Mouse (Mus musculus) embryonic facial prominence, embryonic 11.5 days (tissue): ENCODE results near the gene Klhdc3. TPM values are rescaled to one million over a fixed set of nuclear protein-coding genes. Genes with fewer than 3 reads are reported as not detected.
A peak's percentile ranks its signal among the peaks of the same experiment; 100 is the strongest.

Experiments
- ATAC-seq: fragments of 200-750 bp; cut with Nextera tagmentation; replicated peaks from 2 replicates; pipeline ENCODE4 v1.8.0; 2017; ENCODE audit warnings: low read depth; ENCODE audit not compliant: insufficient number of reproducible peaks, low FRiP score, low TSS enrichment
- DNase-seq: peaks from one replicate; pipeline ENCODE4 v3.0.0-alpha.2; 2015; ENCODE audit warnings: low spot score
- H3K27ac ChIP-seq: fragments of 300-500 bp; sonication (generic); replicated peaks from 2 replicates; pipeline ENCODE4 v1.5.1; 2014; ENCODE audit warnings: mild to moderate bottlenecking, low read depth, low read length, control low read depth
- H3K27me3 ChIP-seq: fragments of 300-500 bp; sonication (generic); 2 replicates; pipeline ENCODE4 v1.6.1; 2014; ENCODE audit warnings: mild to moderate bottlenecking, low read length, moderate library complexity, mixed read lengths; ENCODE audit not compliant: control insufficient read depth, insufficient read depth
- H3K36me3 ChIP-seq: fragments of 300-500 bp; sonication (generic); replicated peaks from 2 replicates; pipeline ENCODE4 v1.6.1; 2014; ENCODE audit warnings: low read depth, mild to moderate bottlenecking, low read length, moderate library complexity, mixed read lengths; ENCODE audit not compliant: control insufficient read depth, insufficient read depth
- H3K4me1 ChIP-seq: fragments of 300-500 bp; sonication (generic); 2 replicates; pipeline ENCODE4 v1.6.1; 2014; ENCODE audit warnings: low read length, mixed read lengths; ENCODE audit not compliant: control insufficient read depth, insufficient read depth
- H3K4me2 ChIP-seq: fragments of 300-500 bp; sonication (generic); 2 replicates; pipeline ENCODE4 v1.6.1; 2014; ENCODE audit warnings: low read depth, mild to moderate bottlenecking, control low read depth, low read length, moderate library complexity
- H3K4me3 ChIP-seq: fragments of 300-500 bp; sonication (generic); 2 replicates; pipeline ENCODE4 v1.5.1; 2014; ENCODE audit warnings: low read depth, low read length, control low read depth
- H3K9ac ChIP-seq: fragments of 300-500 bp; sonication (generic); replicated peaks from 2 replicates; pipeline ENCODE4 v1.6.1; 2014; ENCODE audit warnings: mild to moderate bottlenecking, control low read depth, low read length
- H3K9me3 ChIP-seq: fragments of 300-500 bp; sonication (generic); replicated peaks from 2 replicates; pipeline ENCODE4 v1.6.1; 2016; ENCODE audit warnings: mild to moderate bottlenecking, low read length, inconsistent platforms, mixed read lengths; ENCODE audit not compliant: control insufficient read depth
- WGBS: fragments of 180-500 bp; shearing (Covaris S2); extraction: QIAGEN DNeasy Blood & Tissue Kit; methylation state at CpG from one replicate; pipeline ENCODE4 v1.1.7; 2014; 5-methylcytosine and 5-hydroxymethylcytosine counted together
- polyA plus RNA-seq: library from polyadenylated mRNA; unstranded; fragments of >200 nt; fragmentation: Nextera tagmentation; extraction: Ambion mirVana; gene quantifications from 2 replicates; pipeline ENCODE4 v1.2.1, GENCODE M21; 2014

The Klhdc3 gene
- 117 and 121 TPM in 2 replicates for polyA plus RNA-seq

GRCm38 (mm10) chr17:46680760-46681373, at the start of gene Klhdc3:
TSS of gene Klhdc3 (minus strand) at chr17:46680914.
- H3K36me3 ChIP-seq, result peaks cover 21% of the 10 kb centered on the region
- H3K4me2 ChIP-seq, result peak within 1 kb of the TSS; percentile 83
- H3K9me3 ChIP-seq, result no peaks in the 10 kb centered on the region
- H3K9ac ChIP-seq, result peak within 1 kb of the TSS; percentile 78
- peaks cover 7% of the 10 kb centered on the region for H3K4me1 ChIP-seq
- WGBS, result under 1% methylated on average over 49 of the region's 49 CpGs
- no peaks in the 10 kb centered on the region for H3K27me3 ChIP-seq
- DNase-seq (peak; percentile 99), ATAC-seq (peak; percentile 93)
- H3K4me3 ChIP-seq, result peak within 1 kb of the TSS; percentile 83
- H3K27ac ChIP-seq, result peak within 1 kb of the TSS; percentile 78

DNA sequence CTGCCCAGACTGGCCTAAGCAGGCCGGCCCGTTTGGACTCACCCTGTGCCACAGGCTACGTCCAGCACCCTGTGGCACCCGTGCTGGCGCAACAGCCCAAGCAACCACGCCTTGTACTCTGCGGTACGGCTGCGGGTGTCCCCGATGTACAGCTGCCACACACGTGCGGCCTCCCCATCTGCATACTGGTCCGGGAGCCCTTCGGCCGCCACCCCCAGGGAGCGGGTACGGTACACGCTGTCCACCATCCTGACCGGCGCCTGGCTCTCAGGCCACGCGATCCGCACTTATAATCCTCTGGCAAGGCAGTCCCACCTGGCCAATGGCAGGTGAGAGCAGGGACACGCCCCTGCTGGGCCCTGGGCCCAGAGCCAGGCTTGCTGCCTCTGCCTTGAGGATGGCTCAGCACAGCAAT, 48.2 kb upstream of the Klhdc3 start, which contains the start of gene Gnmt:
Gene Gnmt, minus strand, starts transcription at position 265 of the 415 bp plus-strand sequence.
- Histone ChIP-seq H3K9ac (no peak within 1 kb of the TSS), H3K27ac (no peak within 1 kb of the TSS), H3K36me3 (no peaks in the 10 kb centered on the region), H3K4me3 (no peak within 1 kb of the TSS), H3K4me2 (peak within 1 kb of the TSS; percentile 8; the same call in 1 of the 2 replicates), H3K27me3 (peaks cover 6% of the 10 kb centered on the region), H3K9me3 (no peaks in the 10 kb centered on the region), H3K4me1 (no peaks in the 10 kb centered on the region)
- WGBS, result 12% methylated on average over 24 of the region's 24 CpGs
- DNase-seq, result no peak
- no peak for ATAC-seq

GRCm38 (mm10) chr17:46728496-46728895, 47.8 kb upstream of the Klhdc3 start:
- Histone ChIP-seq H3K9ac (no peak overlapping the region), H3K4me2 (0 out of 2 replicates have a peak overlapping the region, but pooled peaks have one; percentile 8), H3K4me3 (no peak overlapping the region)

DNA sequence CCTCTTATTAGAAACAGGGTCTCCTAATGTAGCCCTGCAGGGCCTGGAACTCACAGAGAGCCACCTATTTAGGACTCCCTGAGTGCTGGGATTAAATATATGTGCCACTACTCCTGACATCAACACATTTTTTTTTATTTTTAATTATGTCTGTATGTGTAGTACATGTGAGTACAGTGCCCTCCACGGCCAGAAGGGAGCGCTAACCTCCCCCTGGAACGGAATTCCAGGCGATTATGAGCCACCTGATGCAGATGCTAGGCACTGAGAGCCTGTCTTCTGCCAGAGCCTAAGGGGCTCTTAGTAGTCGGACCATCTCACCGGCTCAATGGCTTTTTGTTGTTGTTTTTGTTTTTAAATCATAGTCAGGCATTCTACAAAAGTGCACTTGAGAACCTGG, 47.3 kb upstream of the Klhdc3 start:
- H3K27me3 ChIP-seq, result peaks cover 6% of the 10 kb centered on the region
- ATAC-seq (no peak), DNase-seq (peak; percentile 35)
- no peak overlapping the region for H3K27ac ChIP-seq
- H3K4me3 ChIP-seq, result no peak overlapping the region
- no peaks in the 10 kb centered on the region for H3K9me3 ChIP-seq
- 33% methylated on average over 6 of the region's 6 CpGs for WGBS
- H3K4me2 ChIP-seq, result no peak overlapping the region
- no peaks in the 10 kb centered on the region for H3K4me1 ChIP-seq
- no peaks in the 10 kb centered on the region for H3K36me3 ChIP-seq
- no peak overlapping the region for H3K9ac ChIP-seq

More at GRCm38 (mm10) chr17:46728496-46728895, 47.8 kb upstream of the Klhdc3 start:
- no peaks in the 10 kb centered on the region for H3K36me3 ChIP-seq
- peaks cover 6% of the 10 kb centered on the region for H3K27me3 ChIP-seq
- WGBS, result 39% methylated on average over 11 of the region's 11 CpGs
- H3K9me3 ChIP-seq, result no peaks in the 10 kb centered on the region
- no peak for ATAC-seq
- DNase-seq, result no peak
- H3K27ac ChIP-seq, result no peak overlapping the region
- no peaks in the 10 kb centered on the region for H3K4me1 ChIP-seq

DNA sequence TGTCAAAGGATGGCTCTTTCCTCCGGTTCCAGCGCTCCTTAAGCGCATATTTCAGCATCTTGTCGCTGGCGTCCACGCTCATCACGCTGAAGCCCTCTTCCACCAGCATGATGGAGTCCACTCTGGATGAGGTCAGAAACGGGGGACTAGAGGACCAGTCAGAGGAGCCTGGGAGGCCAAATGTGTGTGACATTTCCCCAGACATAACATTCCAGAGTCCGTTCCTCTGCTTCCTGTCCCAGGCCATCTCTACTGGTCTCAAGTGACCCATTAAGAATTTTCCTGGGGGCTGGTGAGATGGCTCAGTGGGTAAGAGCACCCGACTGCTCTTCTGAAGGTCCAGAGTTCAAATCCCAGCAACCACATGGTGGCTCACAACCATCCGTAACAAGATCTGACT, 46.6 kb upstream of the Klhdc3 start:
- Histone ChIP-seq H3K4me3 (no peak overlapping the region), H3K27me3 (peaks cover 6% of the 10 kb centered on the region), H3K36me3 (no peaks in the 10 kb centered on the region), H3K4me2 (no peak overlapping the region), H3K27ac (no peak overlapping the region), H3K9me3 (no peaks in the 10 kb centered on the region), H3K9ac (no peak overlapping the region), H3K4me1 (no peaks in the 10 kb centered on the region)
- DNase-seq (no peak), ATAC-seq (no peak)
- 85% methylated on average over 11 of the region's 11 CpGs for WGBS

DNA sequence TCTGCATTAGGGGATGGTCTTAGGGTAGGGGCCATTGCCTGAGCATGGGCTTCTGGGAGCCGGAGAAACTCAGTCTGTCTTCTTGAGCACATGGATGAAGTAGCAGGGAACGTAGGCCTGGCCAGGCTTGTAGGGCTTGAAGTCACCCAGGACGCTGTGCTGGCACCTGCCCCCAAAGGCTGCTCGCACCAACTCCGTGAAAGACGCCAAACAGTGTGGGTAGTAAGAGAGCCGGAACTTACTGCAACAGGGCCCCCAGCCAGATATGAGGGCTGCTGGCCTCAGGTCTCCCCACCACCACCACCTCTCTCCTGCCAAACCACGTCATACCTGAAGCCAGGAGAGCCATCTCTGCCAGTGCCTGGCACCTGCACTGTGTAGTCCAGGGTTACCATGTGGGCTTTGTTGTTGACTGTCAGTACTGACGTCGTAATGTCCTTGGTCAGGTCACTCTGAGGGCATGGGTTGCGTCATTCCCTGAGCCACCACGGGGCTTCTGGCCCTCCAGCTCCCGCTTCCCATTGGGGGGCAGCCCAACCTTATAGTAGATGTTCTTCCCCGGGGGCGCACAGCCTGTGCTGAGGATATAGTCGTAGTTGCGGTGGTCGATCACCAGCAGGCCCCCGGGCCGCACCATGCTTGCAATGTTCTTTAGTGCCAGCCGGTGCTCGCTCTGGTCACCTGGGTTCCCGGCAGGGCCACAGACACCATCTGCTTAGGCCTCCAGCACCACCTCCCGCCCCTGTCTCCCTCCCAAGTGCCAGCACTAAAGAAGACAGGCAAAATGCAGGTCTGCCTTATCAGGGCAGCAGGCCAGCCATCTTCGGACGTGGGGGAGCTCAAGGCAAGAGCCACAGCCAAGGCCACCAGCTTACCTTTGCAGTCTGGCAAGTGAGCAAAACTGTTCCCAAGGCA, 45.3 kb upstream of the Klhdc3 start:
- Histone ChIP-seq H3K27me3 (peaks cover 6% of the 10 kb centered on the region), H3K4me1 (no peaks in the 10 kb centered on the region), H3K4me3 (no peak overlapping the region), H3K9me3 (no peaks in the 10 kb centered on the region), H3K9ac (no peak overlapping the region), H3K4me2 (no peak overlapping the region), H3K36me3 (no peaks in the 10 kb centered on the region), H3K27ac (no peak overlapping the region)
- ATAC-seq (no peak), DNase-seq (no peak)
- 92% methylated on average over 26 of the region's 26 CpGs for WGBS

DNA sequence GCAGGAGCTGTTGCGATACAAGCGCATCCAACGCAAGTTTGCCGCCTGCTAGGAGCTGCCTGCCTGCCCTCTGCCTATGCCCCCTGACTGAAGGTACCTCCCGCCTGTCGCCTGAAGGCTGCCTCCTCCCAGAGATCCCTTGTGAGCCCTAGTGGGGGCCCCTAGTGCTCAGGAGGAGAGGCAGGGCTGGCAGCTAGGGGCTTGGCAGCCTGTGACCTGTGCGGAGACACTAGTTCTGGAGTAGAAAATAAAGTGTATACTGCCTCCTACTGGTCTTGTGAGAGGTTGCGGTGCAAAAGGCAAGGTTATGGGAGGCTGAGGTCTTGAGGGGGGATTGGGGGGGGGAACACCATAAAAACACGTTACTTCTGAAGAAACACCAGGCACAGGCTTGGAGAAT, 44.6 kb upstream of the Klhdc3 start:
- no peak overlapping the region for H3K4me3 ChIP-seq
- no peak overlapping the region; the same call in 1 of the 2 replicates for H3K9ac ChIP-seq
- H3K27me3 ChIP-seq, result peaks cover 6% of the 10 kb centered on the region
- no peaks in the 10 kb centered on the region for H3K36me3 ChIP-seq
- DNase-seq (peak; percentile 64), ATAC-seq (no peak)
- H3K4me1 ChIP-seq, result no peaks in the 10 kb centered on the region
- WGBS, result 53% methylated on average over 9 of the region's 9 CpGs
- no peak overlapping the region for H3K27ac ChIP-seq
- H3K4me2 ChIP-seq, result no peak overlapping the region
- H3K9me3 ChIP-seq, result no peaks in the 10 kb centered on the region
